Mouse (Mus musculus) small intestine, adult 2 months (tissue): Measurements from ENCODE around the gene Wfdc15b.

Experiments
- CTCF ChIP-seq: fragments of 200-500 bp; IDR thresholded peaks from 2 replicates; pipeline ENCODE4 v1.5.1; 2012; ENCODE audit warnings: low read depth, mild to moderate bottlenecking, control low read depth, inconsistent platforms, low read length, moderate library complexity, mixed read lengths; ENCODE audit not compliant: insufficient replicate concordance, insufficient read length; ENCODE audit errors: extremely low read depth
- POLR2A ChIP-seq: fragments of 200-500 bp; IDR thresholded peaks from 2 replicates; pipeline ENCODE4 v1.6.1; 2012; ENCODE audit warnings: low read depth, mild to moderate bottlenecking, control low read depth, inconsistent platforms, low read length, moderate library complexity

GRCm38 (mm10) chr2:164188722-164189121 is 32.7 kb downstream of the Wfdc15b start:
- TF ChIP-seq POLR2A = no peak
- peak; percentile 66; the same call in 1 of the 2 replicates for TF ChIP-seq CTCF
